Mouse (Mus musculus): Measurements from ENCODE around the gene Ccna2.
"Not testable (repeated sequence)": the region's sequence is repeated elsewhere in the genome, so short reads cannot be mapped to it uniquely, and the experiment has no call there.

The Ccna2 gene

DNA sequence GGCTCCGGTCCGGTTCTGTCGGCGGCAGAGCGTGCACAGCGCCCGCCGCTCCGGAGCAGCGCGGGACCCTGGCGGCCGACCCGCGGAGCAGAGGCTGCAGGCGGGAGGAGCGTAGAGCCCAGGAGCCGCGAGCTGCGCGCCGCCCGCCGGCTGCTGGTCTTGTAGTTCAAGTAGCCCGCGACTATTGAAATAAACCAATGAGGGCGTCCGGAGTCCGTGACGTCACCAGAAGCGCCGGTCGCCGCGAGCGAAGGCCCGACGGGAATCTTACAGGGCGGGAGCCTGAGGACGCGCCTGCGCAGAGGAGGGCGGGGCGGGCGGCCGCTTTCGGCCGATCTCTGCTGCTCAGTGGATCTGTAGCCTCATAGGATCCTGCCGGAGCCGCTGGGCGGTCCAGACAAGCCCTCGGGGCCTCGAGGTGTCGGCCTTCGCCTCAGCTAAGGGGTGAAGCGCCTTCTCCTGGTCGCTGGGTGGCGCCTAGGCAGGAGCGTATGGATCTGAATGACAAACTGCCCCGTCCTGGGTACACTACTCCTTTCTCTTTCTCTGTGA, at the start of gene Ccna2:
TSS of gene Ccna2 (minus strand) at position 324 of the 552 bp plus-strand sequence.
- DNase-seq, result peak; percentile 95 to 96

DNA sequence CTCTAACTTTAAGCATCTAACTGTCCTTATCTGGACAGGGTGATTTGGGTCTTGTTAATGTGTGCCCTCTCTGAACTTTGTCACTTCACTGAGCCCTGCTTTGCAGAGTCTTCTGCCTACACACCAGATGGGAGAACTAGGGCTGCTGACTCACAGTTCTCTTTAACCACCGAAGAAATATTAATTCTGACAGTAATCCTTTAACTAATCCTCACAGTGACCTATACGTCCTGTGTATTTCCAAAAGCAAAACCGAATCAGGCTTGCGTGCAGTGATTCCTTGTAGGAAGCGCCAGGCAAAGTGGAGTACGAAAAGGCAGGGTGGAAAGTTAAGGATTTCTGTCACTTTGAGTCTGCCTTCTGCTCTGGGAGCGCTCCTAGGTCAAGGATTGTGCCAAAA, 46.2 kb upstream of the Ccna2 start:
- DNase-seq, result no peak

DNA sequence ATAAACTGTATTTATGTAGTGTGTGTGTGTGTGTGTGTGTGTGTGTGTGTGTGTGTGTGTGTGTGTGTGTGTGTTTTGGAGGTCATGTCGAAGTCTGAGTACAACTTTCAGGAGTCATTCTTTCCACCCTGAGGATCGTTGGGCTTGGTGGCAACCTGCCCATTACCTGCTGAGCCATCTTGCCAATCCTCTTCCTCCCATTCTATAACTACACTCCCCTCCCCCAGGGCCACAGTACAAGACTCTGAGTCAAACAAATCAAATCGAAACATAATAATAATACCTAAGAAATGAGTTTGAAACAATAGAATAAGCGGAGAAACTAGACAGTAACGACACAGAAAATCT, 41.9 kb upstream of the Ccna2 start:
- DNase-seq, result no peak

DNA sequence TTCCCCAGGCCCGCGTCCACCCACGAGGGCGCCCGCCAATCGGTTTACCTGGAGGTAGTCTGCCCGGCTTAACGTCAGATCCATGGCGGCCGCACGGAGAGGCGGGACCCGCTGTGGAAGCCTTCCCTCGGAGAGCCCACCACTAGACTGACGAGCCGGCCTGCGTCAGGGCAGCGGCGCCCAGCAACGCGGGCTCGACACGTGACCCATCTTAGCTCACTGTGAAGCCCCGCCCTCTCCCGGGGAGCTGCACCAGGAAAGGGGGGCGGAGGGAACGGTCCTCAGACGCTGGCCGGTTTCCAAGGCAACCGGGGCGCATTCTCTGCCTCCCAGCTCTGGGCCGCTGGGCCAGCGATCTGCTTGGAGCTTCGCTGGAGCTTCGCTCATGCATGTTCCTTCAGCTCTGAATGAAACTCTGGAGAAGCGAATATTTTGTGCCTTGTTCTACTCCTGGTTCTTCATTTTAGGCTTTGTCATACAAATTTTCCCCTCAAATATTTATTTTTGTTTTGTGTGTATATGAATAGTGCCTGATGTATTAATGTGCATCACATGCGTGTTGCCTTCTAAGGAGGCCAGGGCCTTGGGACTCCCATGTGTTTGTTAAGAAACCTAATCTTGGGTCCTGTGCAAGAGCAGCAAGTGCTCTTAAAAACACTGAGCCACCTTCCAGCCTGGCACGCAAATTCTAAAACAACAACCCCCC, 41.4 kb upstream of the Ccna2 start, which contains the start of gene Bbs7:
TSS of gene Bbs7 (minus strand) at position 276 of the 706 bp plus-strand sequence.
- peak; percentile 66 to 73 for DNase-seq

DNA sequence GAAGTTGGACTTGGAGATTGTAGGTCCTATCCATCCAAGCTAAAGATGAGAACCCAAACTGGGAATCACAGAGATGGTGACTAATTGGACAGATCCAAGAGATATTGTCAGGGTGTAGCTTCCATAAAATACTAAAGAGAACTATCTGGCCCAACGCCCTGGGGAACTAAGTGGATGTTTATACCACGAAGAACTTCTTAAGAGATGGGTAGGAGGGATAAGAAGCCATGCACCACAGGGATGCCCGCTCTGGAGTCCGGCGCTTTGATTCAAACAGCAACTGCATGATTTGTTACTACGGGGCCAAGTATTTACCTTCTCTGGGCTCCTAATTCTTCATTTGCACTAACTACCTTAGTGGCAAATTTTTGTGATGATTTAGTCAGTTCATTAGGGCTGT, 40.7 kb upstream of the Ccna2 start:
- DNase-seq, result no peak

DNA sequence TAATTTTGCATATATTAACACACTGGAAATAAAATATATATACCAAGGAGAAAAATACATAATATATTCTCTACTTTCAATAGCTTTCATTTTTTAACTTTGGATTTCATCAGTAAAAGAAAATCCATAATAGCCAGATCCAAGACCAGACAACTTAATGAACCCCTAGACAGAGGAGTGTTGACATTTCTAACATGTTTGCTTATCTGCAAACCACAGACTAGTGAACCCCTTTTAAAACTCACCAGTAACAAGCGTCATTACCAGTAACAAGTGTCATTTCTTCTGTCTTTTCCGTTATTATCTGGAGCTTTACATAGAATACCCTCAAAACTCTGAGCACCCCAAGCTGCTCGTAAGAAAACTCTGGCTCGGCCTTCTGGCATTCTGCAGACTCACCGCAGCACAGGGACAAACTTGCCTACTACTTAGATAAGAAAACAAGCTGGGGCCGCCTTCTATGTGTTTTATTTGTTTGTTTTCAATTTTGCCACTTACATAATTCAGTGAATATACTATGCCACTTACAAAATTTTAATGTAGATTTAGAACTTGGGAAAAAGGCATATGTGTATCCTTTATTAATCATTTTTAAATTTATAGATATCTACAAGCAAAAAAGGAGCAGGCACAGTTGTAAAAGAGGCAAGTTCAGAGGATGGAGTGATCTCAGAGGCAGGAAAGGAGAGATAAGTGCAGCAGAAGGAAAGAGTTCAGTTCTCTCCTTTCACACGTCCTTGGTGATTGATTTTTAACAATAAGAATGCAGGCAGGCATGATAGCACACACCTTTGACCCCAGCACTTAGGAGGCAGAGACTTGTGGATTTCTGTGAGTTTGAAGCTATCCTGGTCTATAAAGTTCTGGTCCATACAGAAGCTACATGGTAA, 34.2 kb upstream of the Ccna2 start:
- DNase-seq, result no peak

DNA sequence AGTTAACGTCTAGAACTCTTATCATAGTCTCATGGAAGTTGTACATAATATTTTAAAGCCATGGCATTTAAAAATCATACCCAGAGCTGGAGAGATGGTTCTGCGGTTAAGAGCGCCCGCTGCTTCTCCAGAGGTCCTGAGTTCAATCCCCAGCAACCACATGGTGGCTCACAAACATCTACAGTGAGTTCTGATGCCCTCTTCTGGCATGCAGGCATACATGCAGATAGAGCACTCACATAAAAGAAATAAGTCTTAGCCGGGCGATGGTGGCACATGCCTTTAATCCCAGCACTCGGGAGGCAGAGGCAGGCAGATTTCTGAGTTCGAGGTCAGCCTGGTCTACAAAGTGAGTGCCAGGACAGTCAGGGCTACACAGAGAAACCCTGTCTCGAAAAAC, 27.8 kb upstream of the Ccna2 start:
- DNase-seq, result not testable (repeated sequence)

DNA sequence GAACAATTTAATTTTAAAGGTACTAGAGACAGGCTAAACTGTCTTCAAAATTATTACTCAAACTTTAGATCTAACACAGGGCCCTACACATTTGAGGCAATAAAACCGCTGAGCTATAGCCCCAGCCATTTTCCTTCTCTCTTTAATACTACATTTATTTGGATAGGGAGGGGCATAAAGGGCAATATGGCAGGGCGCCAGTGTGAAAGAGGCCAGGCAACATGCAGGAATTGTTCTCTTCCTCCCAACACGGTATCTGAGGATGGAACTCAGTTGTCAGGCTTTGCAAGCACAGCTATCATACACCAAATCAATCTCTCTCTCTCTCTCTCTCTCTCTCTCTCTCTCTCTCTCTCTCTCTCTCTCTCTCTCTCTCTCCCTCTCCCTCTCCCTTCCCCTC, 26.9 kb upstream of the Ccna2 start:
- no peak for DNase-seq

DNA sequence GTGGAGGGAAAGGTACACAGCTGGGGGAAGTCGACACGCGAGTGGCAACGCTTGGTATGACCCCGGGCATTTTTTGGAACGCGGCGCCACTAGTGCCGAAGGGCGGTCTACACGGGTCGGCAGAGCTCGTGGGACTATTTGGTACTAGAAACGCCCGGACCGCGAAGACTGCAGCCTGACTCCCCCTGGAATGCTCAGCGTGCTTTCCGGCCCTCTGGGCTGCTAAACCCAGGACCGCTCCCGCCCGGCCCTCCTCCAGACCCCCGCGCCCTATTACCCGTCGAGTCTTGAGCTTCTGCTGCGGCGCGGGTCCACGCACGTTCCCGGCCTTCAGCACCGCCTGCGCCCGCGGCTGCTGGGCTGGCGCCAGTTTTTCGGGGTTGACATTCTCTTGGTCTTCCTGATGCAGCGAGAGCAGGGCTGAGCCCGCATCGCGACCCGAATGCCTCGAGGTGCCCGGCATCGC, 556 bp downstream of the Ccna2 start:
- DNase-seq, result no peak

DNA sequence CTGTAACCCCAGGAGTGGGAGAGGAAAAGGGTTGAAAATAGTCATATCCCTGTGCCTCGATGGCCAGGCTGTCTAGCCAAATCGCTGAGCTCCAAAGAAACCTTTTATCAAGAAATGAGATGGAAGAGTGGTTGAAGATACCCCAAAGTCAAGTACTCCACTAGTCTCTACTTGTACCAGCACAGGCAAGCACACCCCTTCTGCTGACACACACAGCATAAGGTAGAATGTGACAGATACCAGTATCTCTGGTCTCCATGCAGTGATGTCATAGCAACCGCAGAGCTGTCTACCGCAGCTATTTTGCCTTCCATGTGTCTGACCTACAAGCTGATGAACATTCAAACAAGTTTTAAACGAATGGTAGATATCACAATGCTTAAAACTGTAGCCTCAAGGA, 2.1 kb downstream of the Ccna2 start:
- no peak for DNase-seq

DNA sequence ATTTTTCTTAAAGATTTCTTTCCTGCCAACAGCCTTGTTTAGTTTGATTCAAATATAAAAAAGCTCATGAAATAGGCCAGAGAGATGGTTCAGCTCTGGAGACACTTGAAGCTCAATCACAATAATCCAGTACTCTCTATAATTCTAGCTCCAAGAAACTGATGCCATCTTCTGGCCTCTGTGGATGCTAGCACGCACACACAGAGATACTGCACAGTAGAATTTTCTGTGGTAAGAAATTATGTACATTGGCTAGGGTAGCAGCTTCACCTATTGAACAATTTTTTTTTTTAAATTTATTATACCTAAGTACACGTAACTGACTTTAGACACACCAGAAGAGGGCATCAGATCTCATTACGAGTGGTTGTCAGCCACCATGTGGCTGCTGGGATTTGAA, 8.3 kb downstream of the Ccna2 start:
- no peak for DNase-seq

DNA sequence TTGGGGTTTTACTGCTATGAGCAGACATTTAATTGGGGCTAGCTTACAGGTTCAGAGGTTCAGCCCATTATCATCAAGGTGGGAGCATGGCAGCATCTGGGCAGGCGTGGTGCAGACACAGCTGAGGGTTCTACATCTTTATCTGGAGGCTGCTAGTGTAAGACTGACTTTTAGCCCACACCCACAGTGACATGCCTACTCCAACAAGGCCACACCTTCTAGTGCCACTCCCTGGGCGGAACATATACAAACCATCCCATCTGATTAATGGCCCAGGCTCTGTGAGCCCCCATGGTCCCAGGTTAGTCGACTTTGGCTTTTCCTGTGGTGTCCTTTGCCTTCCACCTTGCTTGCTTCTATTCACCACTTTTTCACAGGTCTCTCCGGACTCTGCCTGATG, 12.3 kb downstream of the Ccna2 start:
- no peak for DNase-seq

DNA sequence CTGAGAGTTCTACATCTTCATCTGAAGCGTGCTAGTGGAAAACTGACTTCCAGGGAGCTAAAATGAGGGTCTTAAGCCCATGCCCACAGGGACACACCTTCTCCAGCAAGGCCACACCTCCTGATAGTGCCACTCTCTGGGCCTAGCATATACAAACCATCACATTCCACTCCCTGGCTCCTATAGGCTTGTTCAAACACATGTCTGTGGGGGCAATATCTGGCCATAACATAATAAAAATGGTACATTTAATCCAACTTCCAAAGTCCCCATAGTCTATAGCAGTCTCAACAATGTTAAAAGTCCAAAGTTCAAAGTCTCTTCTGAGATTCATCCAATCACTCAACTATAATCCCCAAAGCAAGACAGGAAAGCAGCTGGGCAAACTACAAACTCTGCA, 14.3 kb downstream of the Ccna2 start:
- no peak for DNase-seq

DNA sequence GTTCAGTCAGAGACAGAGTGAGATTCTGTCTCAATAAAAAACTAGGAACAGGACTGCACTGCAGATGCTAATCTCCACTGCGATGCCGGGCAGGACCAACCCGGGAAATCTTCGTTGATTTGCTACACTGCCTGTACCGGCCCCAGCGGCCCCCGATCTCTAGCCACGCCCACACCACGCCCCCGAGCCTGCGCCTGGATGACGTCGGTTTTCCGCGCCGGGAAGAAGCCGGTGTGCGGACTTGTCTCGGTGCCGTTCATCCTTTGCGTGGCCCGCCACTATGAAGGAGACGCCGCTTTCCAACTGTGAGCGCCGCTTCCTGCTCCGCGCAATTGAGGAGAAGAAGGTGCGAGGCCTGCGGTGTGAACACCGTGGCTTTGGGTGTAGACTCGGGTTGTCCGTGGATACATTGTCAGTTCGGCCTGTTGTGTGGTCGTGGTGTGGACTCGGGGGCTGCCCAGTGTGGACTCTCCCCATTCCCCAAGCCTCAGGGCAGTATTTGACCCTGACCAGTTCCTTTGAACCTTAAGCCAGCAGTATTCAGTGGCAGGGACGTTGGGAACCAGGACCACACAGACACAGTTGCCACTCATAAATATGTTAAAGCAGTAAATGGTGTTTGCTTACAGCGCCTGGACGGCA, 19.4 kb downstream of the Ccna2 start, which contains the start of gene Exosc9:
TSS of gene Exosc9 (plus strand) at position 201 of the 642 bp plus-strand sequence.
- peak; percentile 87 to 97 for DNase-seq

DNA sequence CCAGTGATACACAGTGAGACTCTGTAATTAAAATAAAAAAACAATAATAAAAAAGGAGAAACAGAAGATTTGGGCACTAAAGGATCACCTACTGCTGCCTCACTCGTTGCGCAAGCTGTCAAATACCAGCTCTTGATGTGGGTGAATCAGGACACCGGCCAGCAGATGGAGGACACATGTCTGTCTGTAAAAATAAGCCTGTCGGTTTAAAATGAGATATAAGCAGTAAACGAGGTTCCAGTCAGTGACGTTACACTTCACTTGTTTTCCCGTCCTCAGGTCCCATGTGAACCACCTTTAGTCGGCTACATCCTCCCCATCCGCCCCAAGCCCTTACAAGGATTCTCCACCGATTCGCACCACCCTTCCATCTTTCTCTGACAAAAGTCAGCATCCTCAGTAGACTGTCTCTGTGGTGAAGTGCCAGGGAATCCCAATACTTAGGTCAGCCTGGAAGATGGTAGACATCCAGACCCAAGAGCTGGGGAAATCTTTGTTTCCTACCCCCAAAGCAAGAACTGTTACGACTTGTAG, 20.0 kb downstream of the Ccna2 start:
- DNase-seq, result peak in 1 of 2 experiments; percentile 19

DNA sequence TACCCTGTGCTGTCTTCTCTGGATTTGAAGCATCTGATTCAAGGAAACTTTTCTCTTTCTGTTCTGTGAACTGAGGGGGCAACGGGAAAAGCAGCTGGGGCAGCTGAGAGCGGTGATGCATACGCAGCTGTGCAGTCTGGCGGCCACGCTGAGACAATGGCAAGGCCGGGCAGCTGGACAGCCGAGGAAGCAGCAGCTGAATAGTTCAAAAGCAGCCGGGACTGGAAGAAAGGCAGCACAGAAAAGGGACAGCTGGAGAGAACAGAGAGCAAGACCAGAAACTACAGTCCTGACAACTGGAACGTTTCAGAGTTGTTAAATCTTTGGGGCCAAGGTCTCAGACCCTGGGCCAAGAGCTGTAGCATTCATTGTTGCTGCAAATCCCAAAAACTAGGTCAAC, 20.6 kb downstream of the Ccna2 start:
- DNase-seq, result no peak

DNA sequence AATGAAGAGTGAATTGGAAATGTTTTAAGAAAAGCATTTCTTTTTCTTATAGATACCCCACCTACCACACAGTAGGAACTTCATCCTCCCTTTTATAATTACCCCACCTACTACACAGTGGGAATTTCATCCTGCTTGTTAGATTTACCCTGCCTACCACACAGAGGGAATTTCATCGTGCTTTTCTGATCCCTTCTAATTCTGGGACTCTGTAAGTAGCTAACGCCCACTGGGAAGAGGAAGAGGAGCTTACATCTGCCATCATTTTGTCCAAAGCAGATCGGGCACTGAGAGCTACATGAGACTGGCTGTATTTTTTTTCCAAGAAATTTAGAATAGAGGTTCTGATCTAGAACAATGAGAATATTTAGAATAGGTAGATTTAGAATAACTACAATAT, 27.0 kb downstream of the Ccna2 start:
- DNase-seq, result no peak

DNA sequence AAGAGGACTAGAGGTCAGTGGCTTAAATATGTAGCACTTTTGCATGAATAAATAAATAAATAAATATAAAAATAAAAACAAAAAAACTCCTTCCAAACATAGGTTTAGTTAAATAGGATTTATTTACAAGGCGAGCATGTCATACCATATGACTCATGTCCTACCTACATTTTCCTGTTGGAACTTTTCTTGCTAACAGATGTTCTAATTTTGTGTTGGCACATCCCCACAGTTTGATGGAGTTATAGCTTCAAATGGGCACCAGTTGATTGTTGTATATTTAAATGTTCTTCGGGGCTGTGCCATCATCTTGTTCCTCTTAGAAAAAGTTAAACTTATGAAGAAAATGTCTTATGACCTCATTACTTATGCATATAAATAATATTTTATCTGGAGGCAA, 30.6 kb downstream of the Ccna2 start:
- no peak for DNase-seq

DNA sequence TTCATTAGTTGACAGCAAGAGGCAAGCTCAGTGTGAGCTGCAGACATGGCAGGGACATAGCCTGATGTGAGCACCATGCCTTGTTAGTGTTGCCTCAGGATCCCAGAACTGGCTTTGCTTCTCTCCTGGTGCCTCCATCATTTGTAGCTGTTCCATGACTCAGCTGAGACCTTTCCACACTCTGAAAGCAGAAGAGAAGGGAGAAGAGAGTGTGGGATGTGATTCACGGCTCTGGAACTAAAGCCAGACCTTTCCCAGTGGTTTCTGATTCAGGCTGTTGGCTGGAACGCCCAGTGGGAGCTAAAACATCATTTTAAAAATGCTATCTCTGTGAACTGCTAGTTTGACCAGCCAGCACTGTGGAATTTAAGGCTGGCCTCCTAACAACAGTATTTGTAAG, 31.2 kb downstream of the Ccna2 start:
- no peak for DNase-seq

DNA sequence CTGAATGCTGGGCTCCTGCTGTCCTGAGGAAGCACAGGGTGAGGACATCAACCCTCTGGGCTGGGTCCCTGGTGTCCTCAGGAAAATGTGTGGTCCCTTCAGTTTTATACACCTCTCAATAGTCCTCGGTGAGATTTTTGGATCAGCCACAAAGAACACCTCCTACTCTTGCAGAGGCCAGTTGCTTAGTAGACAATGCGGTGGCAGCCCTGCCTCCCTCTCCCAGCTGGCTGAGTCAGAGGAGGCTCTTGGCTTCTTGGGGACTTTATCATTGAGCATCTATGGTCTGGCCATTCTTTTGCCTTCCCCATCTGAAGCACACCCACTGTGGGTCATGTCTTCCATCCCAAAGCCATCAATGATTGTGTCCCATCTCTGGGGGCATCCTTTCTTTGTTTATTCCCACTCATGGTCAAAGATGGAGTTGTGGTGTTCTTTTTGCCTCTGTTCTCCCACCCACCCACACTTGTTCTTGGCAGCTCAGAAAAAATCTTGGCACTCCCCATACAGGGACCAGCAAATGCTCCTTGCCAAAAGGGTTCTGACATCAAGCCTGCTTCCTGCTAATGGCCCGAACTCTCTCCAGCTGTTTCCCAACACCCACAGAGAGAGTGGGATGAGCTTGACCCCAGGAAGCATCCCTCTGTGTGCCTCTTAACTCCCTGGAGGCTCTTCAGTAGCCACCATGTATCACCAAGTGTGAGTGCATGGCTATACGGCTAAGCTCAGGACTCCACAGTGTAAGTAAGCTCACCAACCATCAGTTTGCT, 34.1 kb downstream of the Ccna2 start:
- no peak for DNase-seq

DNA sequence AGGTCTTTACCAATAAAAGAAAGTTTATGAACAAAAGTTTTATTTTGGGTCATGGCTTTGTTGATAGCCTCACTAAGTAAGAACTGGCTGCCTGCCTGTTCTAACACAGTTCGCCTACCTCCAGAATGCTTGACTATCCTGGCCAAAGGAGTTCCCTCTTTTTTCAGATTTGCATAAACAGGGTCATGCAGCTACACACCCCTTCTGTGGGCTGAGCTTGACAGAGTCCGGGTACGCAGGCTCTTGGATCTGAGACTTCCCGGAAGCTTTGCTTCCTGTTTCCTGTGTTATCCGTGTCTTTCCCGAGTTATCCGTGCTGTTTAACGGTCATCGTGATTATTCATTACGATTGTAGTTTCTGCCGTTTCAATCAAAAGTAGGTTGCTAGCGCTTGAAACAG, 35.9 kb downstream of the Ccna2 start:
- DNase-seq, result no peak

DNA sequence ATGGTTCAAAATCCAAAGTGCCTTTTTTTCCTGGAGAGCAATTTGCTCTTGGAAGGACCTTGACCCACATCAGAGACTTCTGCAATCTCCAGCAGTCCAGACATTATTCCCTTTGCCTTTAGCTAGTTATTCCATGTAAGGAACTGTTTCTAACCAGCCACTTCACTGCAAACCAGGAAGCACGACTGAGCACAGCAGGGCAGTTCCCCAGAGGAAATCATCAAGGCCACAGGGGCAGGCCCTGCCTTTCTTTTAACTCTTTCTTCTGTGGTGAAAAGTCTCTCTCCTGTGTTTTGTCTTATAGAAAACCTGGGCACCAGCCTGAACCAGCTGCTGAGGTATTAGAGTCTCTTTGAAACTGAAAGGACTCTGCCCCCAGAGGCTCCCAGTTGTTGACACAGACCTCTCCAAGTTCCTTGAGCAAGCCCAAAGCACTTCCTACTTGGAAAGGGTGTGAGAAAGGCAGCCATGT, 38.7 kb downstream of the Ccna2 start:
- DNase-seq, result no peak

Data from spleen, adult 18-20 months (tissue).